Mouse (Mus musculus) CH12.LX (cell line): ENCODE measurements around the gene Cfap61.

Experiments
- CHD1 ChIP-seq: IDR thresholded peaks from 2 replicates; pipeline ENCODE4 v1.6.1; 2012; ENCODE audit warnings: low read depth, low read length, improper control_type of control experiment, inconsistent platforms
- CTCF ChIP-seq, 2 experiments: IDR thresholded peaks in 1 of 2; conservative IDR thresholded peaks in 1 of 2; 2 replicates each; pipeline ENCODE4 v1.5.1; 2011 to 2012; ENCODE audit warnings: low read depth in 2 of 2, low read length in 2 of 2, improper control_type of control experiment in 1 of 2, inconsistent platforms in 1 of 2, mild to moderate bottlenecking in 1 of 2, moderate library complexity in 1 of 2
- E2F4 ChIP-seq: IDR thresholded peaks from 2 replicates; pipeline ENCODE4 v1.6.1; 2011; ENCODE audit warnings: low read depth, low read length, improper control_type of control experiment; ENCODE audit not compliant: insufficient replicate concordance
- EP300 ChIP-seq: IDR thresholded peaks from 2 replicates; pipeline ENCODE4 v1.6.1; 2011; ENCODE audit warnings: low read length, improper control_type of control experiment
- MAFK ChIP-seq: IDR thresholded peaks from 2 replicates; pipeline ENCODE4 v1.6.1; 2011; ENCODE audit warnings: low read length, improper control_type of control experiment; ENCODE audit not compliant: insufficient replicate concordance
- MAX ChIP-seq: IDR thresholded peaks from 2 replicates; pipeline ENCODE4 v1.6.1; 2011; ENCODE audit warnings: low read length, improper control_type of control experiment
- NELFE ChIP-seq: IDR thresholded peaks from 2 replicates; pipeline ENCODE4 v1.6.1; 2011; ENCODE audit warnings: low read depth, low read length, improper control_type of control experiment
- POLR2A ChIP-seq: IDR thresholded peaks from 2 replicates; pipeline ENCODE4 v1.6.1; 2011; ENCODE audit warnings: low read depth, mild to moderate bottlenecking, improper control_type of control experiment, low read length
- TCF12 ChIP-seq: IDR thresholded peaks from 2 replicates; pipeline ENCODE4 v1.6.1; 2014; ENCODE audit warnings: low read depth, mild to moderate bottlenecking, inconsistent platforms, low read length, improper control_type of control experiment
- USF2 ChIP-seq: conservative IDR thresholded peaks from 2 replicates; pipeline ENCODE4 v1.6.1; 2011; ENCODE audit warnings: low read depth, low read length, improper control_type of control experiment

GRCm38 (mm10) chr2:145972571-145972970 is 38.0 kb downstream of the Cfap61 start:
- TF ChIP-seq TCF12 (no peak), POLR2A (no peak), USF2 (no peak), MAFK (no peak), CTCF (conservative IDR thresholded peaks at IDR 0.05 in 1 of 2, IDR thresholded peaks at IDR 0.05 in 1 of 2; ENCODE audit: low read depth in 2 of 2, low read length in 2 of 2) (no peak), NELFE (no peak), EP300 (no peak), CHD1 (no peak), MAX (no peak), E2F4 (no peak)
